Mouse (Mus musculus) E14TG2a.4 (cell line): ENCODE measurements around the gene Fam81a.

Experiments
- H3K27me3 ChIP-seq: 2 replicates; pipeline ENCODE4 v1.6.1; 2014; ENCODE audit warnings: low read length, control low read depth; ENCODE audit not compliant: insufficient read depth
- H3K36me3 ChIP-seq: 2 replicates; pipeline ENCODE4 v1.6.1; 2014; ENCODE audit warnings: low read length, control low read depth; ENCODE audit not compliant: insufficient read depth
- H3K4me1 ChIP-seq: replicated peaks from 2 replicates; pipeline ENCODE4 v1.6.1; 2014; ENCODE audit warnings: low read depth, low read length, control low read depth
- H3K4me3 ChIP-seq: replicated peaks from 2 replicates; pipeline ENCODE4 v1.5.1; 2014; ENCODE audit warnings: mild to moderate bottlenecking, low read length
- H3K9me3 ChIP-seq: 2 replicates; pipeline ENCODE4 v1.6.1; 2014; ENCODE audit warnings: low read length, control low read depth
- CTCF ChIP-seq: conservative IDR thresholded peaks from 2 replicates; pipeline ENCODE4 v1.5.1; 2014; ENCODE audit warnings: low read length
- NANOG ChIP-seq: IDR thresholded peaks from 2 replicates; pipeline ENCODE4 v1.6.1; 2014; ENCODE audit warnings: borderline replicate concordance, low read length, mixed read lengths
- POU5F1 ChIP-seq: IDR thresholded peaks from 2 replicates; pipeline ENCODE4 v1.6.1; 2014; ENCODE audit warnings: low read length, borderline replicate concordance

The Fam81a gene

DNA sequence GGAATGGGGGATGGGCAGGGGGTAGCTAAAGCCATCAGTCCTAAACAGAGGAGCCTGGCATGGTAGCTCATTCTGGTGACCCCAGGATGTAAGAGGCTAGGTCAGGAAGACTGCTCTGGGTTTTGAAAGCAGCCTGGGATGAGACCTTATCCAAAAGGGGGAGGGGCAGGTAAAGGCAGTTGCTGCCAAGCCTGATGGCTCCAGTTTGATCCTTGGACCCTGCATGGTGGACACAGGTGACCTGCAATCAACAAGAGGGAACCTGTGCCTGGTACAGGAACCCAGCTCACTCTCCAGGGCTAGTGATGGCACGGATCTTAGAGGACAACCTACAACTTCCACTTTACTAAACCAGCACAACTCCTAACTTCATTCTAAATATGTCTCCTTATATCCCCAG, 7.2 kb downstream of the Fam81a start:
- no peaks in the 10 kb centered on the region; the same call in 1 of the 2 replicates for H3K27me3 ChIP-seq
- H3K4me1 ChIP-seq, result peaks cover 67% of the 10 kb centered on the region
- H3K9me3 ChIP-seq, result peaks cover 12% of the 10 kb centered on the region
- peaks cover under 1% of the 10 kb centered on the region; the same call in 1 of the 2 replicates for H3K36me3 ChIP-seq
- H3K4me3 ChIP-seq, result no peak overlapping the region
- no peak for TF ChIP-seq POU5F1
- TF ChIP-seq CTCF, result no peak
- TF ChIP-seq NANOG, result no peak

DNA sequence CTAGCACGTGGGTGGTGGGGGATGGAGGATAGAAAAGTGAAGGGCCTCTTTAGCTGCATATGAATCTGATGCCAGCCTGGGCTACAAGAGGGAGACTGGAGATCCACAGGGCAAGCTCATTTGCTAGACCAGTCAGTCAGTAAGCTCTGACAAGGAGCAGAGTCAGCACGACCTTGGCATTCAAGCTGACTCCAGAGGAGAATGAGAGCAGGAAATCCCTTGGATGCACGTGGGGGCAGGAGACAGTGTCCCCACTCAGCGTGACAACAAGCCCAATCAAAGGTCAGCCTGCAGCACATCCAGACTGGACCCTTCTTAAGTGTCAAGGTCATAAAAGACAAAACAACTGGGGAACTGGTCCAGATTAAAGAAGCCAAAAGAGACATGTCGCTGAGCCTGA, 7.6 kb downstream of the Fam81a start:
- TF ChIP-seq POU5F1 (no peak), NANOG (no peak), CTCF (no peak)

GRCm38 (mm10) chr9:70134215-70134614, 8.1 kb downstream of the Fam81a start:
- Histone ChIP-seq H3K27me3 (no peaks in the 10 kb centered on the region; the same call in 1 of the 2 replicates), H3K9me3 (peaks cover 16% of the 10 kb centered on the region), H3K4me1 (peaks cover 57% of the 10 kb centered on the region), H3K36me3 (peaks cover 8% of the 10 kb centered on the region), H3K4me3 (no peak overlapping the region)
- TF ChIP-seq POU5F1, result no peak
- no peak for TF ChIP-seq CTCF
- no peak for TF ChIP-seq NANOG

More for the DNA sequence above, 7.6 kb downstream of the Fam81a start:
- H3K36me3 ChIP-seq, result peaks cover 5% of the 10 kb centered on the region
- peaks cover 62% of the 10 kb centered on the region for H3K4me1 ChIP-seq
- no peaks in the 10 kb centered on the region; the same call in 1 of the 2 replicates for H3K27me3 ChIP-seq
- H3K9me3 ChIP-seq, result peaks cover 16% of the 10 kb centered on the region
- H3K4me3 ChIP-seq, result no peak overlapping the region

GRCm38 (mm10) chr9:70130786-70131185, 11.6 kb downstream of the Fam81a start:
- Histone ChIP-seq H3K4me1 (peaks cover 23% of the 10 kb centered on the region), H3K27me3 (no peaks in the 10 kb centered on the region), H3K9me3 (peaks cover 16% of the 10 kb centered on the region), H3K36me3 (peaks cover 11% of the 10 kb centered on the region), H3K4me3 (no peak overlapping the region)
- TF ChIP-seq CTCF (no peak), POU5F1 (no peak), NANOG (no peak)

GRCm38 (mm10) chr9:70111869-70112286, 30.5 kb downstream of the Fam81a start:
- Histone ChIP-seq H3K4me3 (peak overlapping the region; percentile 51), H3K9me3 (no peaks in the 10 kb centered on the region), H3K4me1 (peaks cover 27% of the 10 kb centered on the region), H3K36me3 (no peaks in the 10 kb centered on the region), H3K27me3 (no peaks in the 10 kb centered on the region)
- TF ChIP-seq CTCF (no peak), NANOG (no peak), POU5F1 (no peak)

DNA sequence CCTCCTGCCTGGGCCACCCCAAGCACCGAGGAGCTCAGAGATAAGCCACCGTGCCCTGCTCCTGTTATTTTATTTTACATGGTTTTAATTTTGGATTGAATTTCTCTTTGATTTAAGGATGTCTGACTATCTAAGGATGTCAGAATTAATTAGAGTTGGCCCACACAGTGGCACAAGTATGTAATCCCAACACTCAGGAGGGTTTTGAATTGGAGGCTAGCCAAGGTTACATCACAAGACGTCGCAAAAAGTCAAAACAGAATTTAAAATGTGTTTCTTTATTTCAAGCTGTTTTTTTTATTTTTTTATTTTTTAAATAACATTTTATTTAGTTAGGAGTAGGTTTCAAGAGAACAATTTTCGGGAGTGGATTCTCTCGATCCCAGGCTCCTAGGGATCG, 31.5 kb downstream of the Fam81a start:
- TF ChIP-seq NANOG, result no peak
- no peak for TF ChIP-seq POU5F1
- TF ChIP-seq CTCF, result no peak
- H3K36me3 ChIP-seq, result no peaks in the 10 kb centered on the region
- no peak overlapping the region for H3K4me3 ChIP-seq
- no peaks in the 10 kb centered on the region for H3K27me3 ChIP-seq
- H3K9me3 ChIP-seq, result no peaks in the 10 kb centered on the region
- H3K4me1 ChIP-seq, result peaks cover 29% of the 10 kb centered on the region

- H3K36me3 ChIP-seq, result no peaks in the 10 kb centered on the region
- no peaks in the 10 kb centered on the region for H3K9me3 ChIP-seq
- no peaks in the 10 kb centered on the region for H3K27me3 ChIP-seq
- TF ChIP-seq CTCF (peak; percentile 74), POU5F1 (no peak), NANOG (no peak)
- no peak overlapping the region for H3K4me3 ChIP-seq
- H3K4me1 ChIP-seq, result peaks cover 29% of the 10 kb centered on the region
Measured at GRCm38 (mm10) chr9:70109279-70109678, 33.1 kb downstream of the Fam81a start.

DNA sequence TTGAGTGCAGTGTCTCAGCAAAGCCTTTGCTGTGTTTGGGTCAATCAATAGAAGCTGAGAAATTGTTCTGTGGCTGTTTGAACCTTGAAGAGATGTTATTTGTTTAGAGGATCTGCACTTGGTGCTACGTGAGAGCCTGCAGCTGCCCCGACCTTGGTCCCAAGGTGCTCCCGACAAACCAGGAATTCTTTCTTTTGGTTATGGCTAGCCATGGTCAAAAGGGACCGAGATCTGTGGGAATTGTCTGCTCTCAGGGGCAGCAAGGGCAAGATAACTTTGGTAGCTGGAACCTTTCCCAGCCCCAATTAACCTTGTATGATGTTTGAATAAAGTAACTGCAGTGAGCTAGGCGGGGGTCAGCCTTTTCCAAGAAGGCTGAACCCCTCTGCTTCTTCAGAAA, 34.2 kb downstream of the Fam81a start:
- Histone ChIP-seq H3K9me3 (no peaks in the 10 kb centered on the region), H3K4me3 (no peak overlapping the region), H3K4me1 (peaks cover 30% of the 10 kb centered on the region), H3K36me3 (no peaks in the 10 kb centered on the region), H3K27me3 (no peaks in the 10 kb centered on the region)
- no peak for TF ChIP-seq CTCF
- no peak for TF ChIP-seq POU5F1
- TF ChIP-seq NANOG, result no peak

DNA sequence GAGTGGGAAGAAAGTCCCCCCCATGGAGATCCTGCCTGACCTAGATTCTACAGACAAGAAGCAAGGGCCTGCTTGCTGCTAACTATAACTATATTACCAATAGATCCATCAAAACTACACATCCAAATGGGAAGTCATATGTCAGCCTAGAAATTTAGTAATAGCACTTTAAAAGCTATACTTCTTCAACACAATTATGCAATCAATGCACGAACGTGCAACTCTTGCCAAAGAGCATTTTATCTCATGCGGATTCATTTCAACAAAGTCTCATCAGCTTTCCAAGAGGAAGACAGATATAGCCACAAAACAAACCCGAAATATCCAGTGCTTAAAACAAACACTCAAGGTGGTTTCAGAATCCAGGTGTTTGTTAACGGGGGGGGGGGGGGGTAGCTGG, 36.8 kb downstream of the Fam81a start:
- no peaks in the 10 kb centered on the region for H3K36me3 ChIP-seq
- H3K4me1 ChIP-seq, result peaks cover 26% of the 10 kb centered on the region
- no peaks in the 10 kb centered on the region for H3K27me3 ChIP-seq
- no peak overlapping the region for H3K4me3 ChIP-seq
- TF ChIP-seq POU5F1, result no peak
- TF ChIP-seq NANOG, result no peak
- no peak for TF ChIP-seq CTCF
- H3K9me3 ChIP-seq, result no peaks in the 10 kb centered on the region

DNA sequence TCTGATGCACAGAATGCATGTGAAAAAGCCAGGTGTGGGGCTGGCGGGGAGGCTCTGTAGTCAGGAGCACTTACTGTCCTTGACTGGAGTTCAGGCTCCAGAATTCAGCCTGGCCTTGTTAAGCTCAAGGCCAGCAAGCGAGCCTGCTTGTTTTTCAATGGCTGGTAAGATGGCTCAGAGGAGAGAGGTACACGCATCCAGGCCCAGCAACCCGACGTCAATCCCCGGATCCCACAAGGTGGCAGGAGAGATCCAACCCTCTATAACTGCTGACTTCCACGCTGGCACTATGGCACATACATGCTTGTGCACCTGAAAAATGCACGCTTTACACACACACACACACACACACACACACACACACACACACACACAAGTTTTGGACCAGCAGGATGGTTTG, 39.3 kb downstream of the Fam81a start:
- H3K4me1 ChIP-seq, result peaks cover 25% of the 10 kb centered on the region
- peaks cover 7% of the 10 kb centered on the region; the same call in 1 of the 2 replicates for H3K9me3 ChIP-seq
- H3K36me3 ChIP-seq, result 0 out of 2 replicates have a peak, but pooled peaks cover 5% of the 10 kb centered on the region
- H3K4me3 ChIP-seq, result 0 out of 2 replicates have a peak overlapping the region, but pooled peaks have one; percentile 7
- TF ChIP-seq CTCF (no peak), NANOG (no peak), POU5F1 (no peak)
- no peaks in the 10 kb centered on the region for H3K27me3 ChIP-seq
